Mouse (Mus musculus): Measurements from ENCODE around the gene Mrpl48. TPM values are rescaled to one million over a fixed set of nuclear protein-coding genes. Genes with fewer than 3 reads are reported as not detected.

Gene Mrpl48
- total RNA-seq, 2 experiments from 2014 or later = 73.0 to 75.1 TPM

DNA sequence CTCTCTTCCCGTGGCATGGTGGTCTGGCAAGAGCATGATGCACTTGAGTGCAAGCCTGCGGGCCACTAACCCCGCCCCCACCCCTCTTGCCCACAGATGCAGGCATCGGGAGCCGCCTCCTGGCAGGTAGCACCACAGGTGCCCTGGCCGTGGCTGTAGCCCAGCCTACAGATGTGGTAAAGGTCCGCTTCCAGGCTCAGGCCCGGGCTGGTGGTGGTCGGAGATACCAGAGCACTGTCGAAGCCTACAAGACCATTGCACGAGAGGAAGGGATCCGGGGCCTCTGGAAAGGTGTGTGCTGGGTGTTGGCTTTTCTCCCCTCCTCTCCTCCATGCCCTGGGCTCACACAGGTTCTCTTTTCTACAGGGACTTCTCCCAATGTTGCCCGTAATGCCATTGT, 110.1 kb downstream of the Mrpl48 start:
- DNase-seq (ENCODE audit: low spot score in 2 of 2) = no peak

DNA sequence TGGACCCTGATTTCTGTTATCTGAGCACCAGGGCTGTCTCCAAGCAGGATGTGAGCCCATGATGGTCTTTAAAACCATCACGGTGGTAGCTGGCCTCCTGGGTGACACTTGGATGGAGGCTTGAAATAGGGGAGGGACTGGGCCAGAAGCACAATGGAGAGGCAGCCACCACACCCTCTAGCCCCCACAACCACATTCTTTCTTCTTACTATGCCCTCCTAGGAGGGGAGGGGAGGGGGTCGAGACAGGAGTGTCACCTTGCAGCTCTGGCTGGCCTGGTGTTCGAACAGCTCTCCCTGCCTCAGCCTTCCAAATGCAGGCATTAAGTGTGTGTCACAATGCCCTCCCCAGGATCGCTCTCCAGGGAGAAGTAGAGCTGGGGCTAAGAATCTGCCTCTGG, 110.7 kb downstream of the Mrpl48 start:
- DNase-seq (ENCODE audit: low spot score in 2 of 2) = no peak

DNA sequence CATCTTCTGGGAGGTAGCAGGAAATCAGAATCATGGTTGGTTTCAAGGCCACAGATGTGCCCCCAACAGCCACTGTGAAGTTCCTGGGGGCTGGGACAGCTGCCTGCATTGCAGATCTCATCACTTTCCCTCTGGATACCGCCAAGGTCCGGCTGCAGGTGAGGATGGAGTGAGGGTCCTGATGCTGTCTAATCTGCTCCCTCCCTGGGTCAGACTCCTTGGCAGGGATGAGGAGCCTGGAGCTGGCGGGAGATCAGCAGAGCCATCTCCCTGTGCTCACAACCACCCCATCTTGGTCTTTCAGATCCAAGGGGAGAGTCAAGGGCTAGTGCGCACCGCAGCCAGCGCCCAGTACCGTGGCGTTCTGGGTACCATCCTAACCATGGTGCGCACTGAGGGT, 111.3 kb downstream of the Mrpl48 start:
- DNase-seq (ENCODE audit: low spot score in 2 of 2) = no peak

DNA sequence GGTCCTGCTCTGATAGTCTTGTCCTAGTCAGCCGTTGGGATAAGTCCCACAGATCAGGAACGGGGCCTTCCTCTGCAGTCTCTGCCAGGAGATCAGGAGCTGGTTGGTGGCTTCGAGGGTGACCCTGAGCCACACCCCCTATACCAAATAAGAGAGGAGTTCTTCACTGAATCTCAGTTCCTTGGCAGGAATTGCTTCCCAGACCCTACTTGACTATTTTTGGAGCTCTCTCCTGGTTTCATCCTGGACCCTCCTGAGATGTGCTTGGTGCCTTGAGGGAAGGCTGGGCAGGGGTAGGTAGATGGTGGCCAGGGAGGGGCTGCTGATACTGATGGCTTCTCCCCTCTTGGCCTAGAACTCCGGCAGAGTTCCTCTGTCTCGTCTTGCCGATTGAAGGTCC, 111.7 kb downstream of the Mrpl48 start:
- DNase-seq (ENCODE audit: low spot score in 2 of 2) = no peak

Other genes starting within 250 kb of the Mrpl48 start
- gene C2cd3, start 236.1 kb downstream of the Mrpl48 start, total RNA-seq (2021) = 10 to 100 TPM; 23.6 to 25.8 TPM
- 100 to 1,000 TPM; 208 to 219 TPM for gene Ppme1, start 236.0 kb downstream of the Mrpl48 start, total RNA-seq (2021)
- 1 to 10 TPM; 2.0 to 3.6 TPM for gene Ucp3, start 135.3 kb downstream of the Mrpl48 start, total RNA-seq (2021)
- gene Ucp2, start 115.0 kb downstream of the Mrpl48 start, total RNA-seq (2021) = 10 to 100 TPM; 45.3 to 77.9 TPM
- under 1 TPM; 0.14 to 0.40 TPM for gene Dnajb13, start 93.3 kb downstream of the Mrpl48 start, total RNA-seq (2021)
- 1 to 10 TPM; 6.6 to 7.3 TPM for gene Coa4, start 71.2 kb downstream of the Mrpl48 start, total RNA-seq (2021)
- gene Rab6a, start 891 bp downstream of the Mrpl48 start, total RNA-seq (2021) = 100 to 1,000 TPM; 426 to 428 TPM
- gene Plekhb1, start 54.1 kb upstream of the Mrpl48 start, total RNA-seq (2021) = 100 to 1,000 TPM; 174 to 178 TPM
- gene Fam168a, start 98.3 kb upstream of the Mrpl48 start, total RNA-seq (2021) = 100 to 1,000 TPM; 198 to 207 TPM

Measured in left cerebral cortex, adult 18-20 months (tissue).